Mouse (Mus musculus): ENCODE results near the gene Lrrc28.

GRCm38 (mm10) chr7:67586479-67586878 lies 58.6 kb downstream of the Lrrc28 start:
- TF ChIP-seq CTCF (IDR thresholded peaks at IDR 0.05; ENCODE audit: control insufficient read depth, insufficient read depth, insufficient read length): no peak
- no peak for TF ChIP-seq USF1 (IDR thresholded peaks at IDR 0.05; ENCODE audit: low read depth)
